Mouse (Mus musculus): ENCODE data around the gene Htr5a. TPM values are rescaled to one million over a fixed set of nuclear protein-coding genes. Genes with fewer than 3 reads are reported as not detected.

Gene Htr5a
- polyA plus RNA-seq, 1 experiment from 2014 or later, result 0.04 TPM

- no peak for DNase-seq (ENCODE audit: low spot score, missing footprints)
- 66% methylated on average over 4 of the region's 4 CpGs for WGBS
- no peaks in the 10 kb centered on the region for H3K4me1 ChIP-seq (ENCODE audit: control insufficient read depth, insufficient read depth, low read length)
Measured at GRCm38 (mm10) chr5:27838061-27838460, 3.9 kb upstream of the Htr5a start.

GRCm38 (mm10) chr5:27842671-27843320, 847 bp downstream of the Htr5a start:
- no peaks in the 10 kb centered on the region for H3K4me1 ChIP-seq (ENCODE audit: control insufficient read depth, insufficient read depth, low read length)
- H3K4me2 ChIP-seq, result no peak overlapping the region
- ATAC-seq (ENCODE audit: low FRiP score), result no peak
- H3K9me3 ChIP-seq (ENCODE audit: control insufficient read depth, low read length), result no peaks in the 10 kb centered on the region
- no peak overlapping the region for H3K4me3 ChIP-seq (ENCODE audit: low read depth, low read length)
- no peak overlapping the region for H3K9ac ChIP-seq (ENCODE audit: low read length)
- 74% methylated on average over 28 of the region's 28 CpGs for WGBS
- no peak overlapping the region for H3K27ac ChIP-seq (ENCODE audit: low read depth, low read length)
- H3K27me3 ChIP-seq (ENCODE audit: control insufficient read depth, insufficient read depth, low read length), result peaks cover 5% of the 10 kb centered on the region; the same call in 1 of the 2 replicates
- no peaks in the 10 kb centered on the region for H3K36me3 ChIP-seq (ENCODE audit: control insufficient read depth, insufficient read depth, low read length)
- no peak for DNase-seq (ENCODE audit: low spot score, missing footprints)

More at GRCm38 (mm10) chr5:27838061-27838460, 3.9 kb upstream of the Htr5a start:
- no peak overlapping the region for H3K4me3 ChIP-seq (ENCODE audit: low read depth, low read length)
- H3K4me2 ChIP-seq, result no peak overlapping the region
- H3K27me3 ChIP-seq (ENCODE audit: control insufficient read depth, insufficient read depth, low read length), result peaks cover 5% of the 10 kb centered on the region; the same call in 1 of the 2 replicates
- H3K9ac ChIP-seq (ENCODE audit: low read length), result no peak overlapping the region
- no peaks in the 10 kb centered on the region for H3K36me3 ChIP-seq (ENCODE audit: control insufficient read depth, insufficient read depth, low read length)
- no peaks in the 10 kb centered on the region for H3K9me3 ChIP-seq (ENCODE audit: control insufficient read depth, low read length)
- no peak for ATAC-seq (ENCODE audit: low FRiP score)
- no peak overlapping the region for H3K27ac ChIP-seq (ENCODE audit: low read depth, low read length)

- H3K4me2 ChIP-seq, result no peak overlapping the region
- no peaks in the 10 kb centered on the region for H3K9me3 ChIP-seq (ENCODE audit: control insufficient read depth, low read length)
- H3K27ac ChIP-seq (ENCODE audit: low read depth, low read length), result no peak overlapping the region
- no peaks in the 10 kb centered on the region for H3K36me3 ChIP-seq (ENCODE audit: control insufficient read depth, insufficient read depth, low read length)
- WGBS, result 61% methylated on average over 5 of the region's 5 CpGs
- DNase-seq (ENCODE audit: low spot score, missing footprints), result no peak
- ATAC-seq (ENCODE audit: low FRiP score), result no peak
- H3K27me3 ChIP-seq (ENCODE audit: control insufficient read depth, insufficient read depth, low read length), result peaks cover 5% of the 10 kb centered on the region; the same call in 1 of the 2 replicates
- H3K4me1 ChIP-seq (ENCODE audit: control insufficient read depth, insufficient read depth, low read length), result no peaks in the 10 kb centered on the region
- H3K4me3 ChIP-seq (ENCODE audit: low read depth, low read length), result no peak overlapping the region
- H3K9ac ChIP-seq (ENCODE audit: low read length), result no peak overlapping the region
Measured at GRCm38 (mm10) chr5:27846979-27847378, 5.0 kb downstream of the Htr5a start.

- Histone ChIP-seq H3K36me3 (ENCODE audit: control insufficient read depth, insufficient read depth, low read length) (no peaks in the 10 kb centered on the region), H3K9me3 (ENCODE audit: control insufficient read depth, low read length) (no peaks in the 10 kb centered on the region), H3K4me1 (ENCODE audit: control insufficient read depth, insufficient read depth, low read length) (no peaks in the 10 kb centered on the region), H3K27me3 (ENCODE audit: control insufficient read depth, insufficient read depth, low read length) (no peaks in the 10 kb centered on the region), H3K27ac (ENCODE audit: low read depth, low read length) (no peak overlapping the region), H3K9ac (ENCODE audit: low read length) (no peak overlapping the region), H3K4me3 (ENCODE audit: low read depth, low read length) (no peak overlapping the region), H3K4me2 (no peak overlapping the region)
- ATAC-seq (ENCODE audit: low FRiP score) (no peak), DNase-seq (ENCODE audit: low spot score, missing footprints) (no peak)
- 57% methylated on average over 1 of the region's 1 CpGs for WGBS
Measured at GRCm38 (mm10) chr5:27854290-27854689, 12.3 kb downstream of the Htr5a start.

GRCm38 (mm10) chr5:27855726-27856125, 13.8 kb downstream of the Htr5a start:
- no peak for ATAC-seq (ENCODE audit: low FRiP score)
- whole genome bisulfite sequencing, result 83% methylated on average over 2 of the region's 2 CpGs

GRCm38 (mm10) chr5:27873240-27874082, 31.5 kb downstream of the Htr5a start:
- no peaks in the 10 kb centered on the region for H3K9me3 ChIP-seq (ENCODE audit: control insufficient read depth, low read length)
- WGBS, result 66% methylated on average over 8 of the region's 8 CpGs
- H3K4me2 ChIP-seq, result no peak overlapping the region
- no peaks in the 10 kb centered on the region for H3K36me3 ChIP-seq (ENCODE audit: control insufficient read depth, insufficient read depth, low read length)
- peaks cover 4% of the 10 kb centered on the region for H3K4me1 ChIP-seq (ENCODE audit: control insufficient read depth, insufficient read depth, low read length)
- H3K27ac ChIP-seq (ENCODE audit: low read depth, low read length), result no peak overlapping the region; the same call in 1 of the 2 replicates
- H3K4me3 ChIP-seq (ENCODE audit: low read depth, low read length), result no peak overlapping the region
- no peak overlapping the region for H3K9ac ChIP-seq (ENCODE audit: low read length)
- no peaks in the 10 kb centered on the region for H3K27me3 ChIP-seq (ENCODE audit: control insufficient read depth, insufficient read depth, low read length)
- peak; percentile 85 for ATAC-seq (ENCODE audit: low FRiP score)
- DNase-seq (ENCODE audit: low spot score, missing footprints), result no peak

More at GRCm38 (mm10) chr5:27855726-27856125, 13.8 kb downstream of the Htr5a start:
- DNase-seq (ENCODE audit: low spot score, missing footprints), result no peak
- no peak overlapping the region for H3K9ac ChIP-seq (ENCODE audit: low read length)
- no peaks in the 10 kb centered on the region for H3K27me3 ChIP-seq (ENCODE audit: control insufficient read depth, insufficient read depth, low read length)
- H3K4me1 ChIP-seq (ENCODE audit: control insufficient read depth, insufficient read depth, low read length), result no peaks in the 10 kb centered on the region
- H3K4me2 ChIP-seq, result no peak overlapping the region
- H3K36me3 ChIP-seq (ENCODE audit: control insufficient read depth, insufficient read depth, low read length), result no peaks in the 10 kb centered on the region
- H3K4me3 ChIP-seq (ENCODE audit: low read depth, low read length), result no peak overlapping the region
- H3K9me3 ChIP-seq (ENCODE audit: control insufficient read depth, low read length), result no peaks in the 10 kb centered on the region
- no peak overlapping the region for H3K27ac ChIP-seq (ENCODE audit: low read depth, low read length)

GRCm38 (mm10) chr5:27874211-27874610, 32.3 kb downstream of the Htr5a start:
- no peak overlapping the region for H3K27ac ChIP-seq (ENCODE audit: low read depth, low read length)
- no peak for ATAC-seq (ENCODE audit: low FRiP score)
- WGBS, result 87% methylated on average over 5 of the region's 5 CpGs

GRCm38 (mm10) chr5:27875341-27876105, 33.6 kb downstream of the Htr5a start:
- Histone ChIP-seq H3K27me3 (ENCODE audit: control insufficient read depth, insufficient read depth, low read length) (no peaks in the 10 kb centered on the region), H3K4me1 (ENCODE audit: control insufficient read depth, insufficient read depth, low read length) (peaks cover 4% of the 10 kb centered on the region), H3K9ac (ENCODE audit: low read length) (no peak overlapping the region), H3K36me3 (ENCODE audit: control insufficient read depth, insufficient read depth, low read length) (no peaks in the 10 kb centered on the region), H3K4me2 (no peak overlapping the region), H3K4me3 (ENCODE audit: low read depth, low read length) (no peak overlapping the region), H3K9me3 (ENCODE audit: control insufficient read depth, low read length) (no peaks in the 10 kb centered on the region), H3K27ac (ENCODE audit: low read depth, low read length) (no peak overlapping the region)
- DNase-seq (ENCODE audit: low spot score, missing footprints) (no peak), ATAC-seq (ENCODE audit: low FRiP score) (no peak)
- 61% methylated on average over 4 of the region's 4 CpGs for WGBS

More at GRCm38 (mm10) chr5:27874211-27874610, 32.3 kb downstream of the Htr5a start:
- Histone ChIP-seq H3K27me3 (ENCODE audit: control insufficient read depth, insufficient read depth, low read length) (no peaks in the 10 kb centered on the region), H3K9me3 (ENCODE audit: control insufficient read depth, low read length) (no peaks in the 10 kb centered on the region), H3K36me3 (ENCODE audit: control insufficient read depth, insufficient read depth, low read length) (no peaks in the 10 kb centered on the region), H3K4me3 (ENCODE audit: low read depth, low read length) (no peak overlapping the region), H3K4me2 (no peak overlapping the region), H3K9ac (ENCODE audit: low read length) (no peak overlapping the region), H3K4me1 (ENCODE audit: control insufficient read depth, insufficient read depth, low read length) (peaks cover 4% of the 10 kb centered on the region)
- DNase-seq (ENCODE audit: low spot score, missing footprints), result no peak

All from midbrain, embryonic 11.5 days (tissue).